Mouse (Mus musculus) forebrain, embryonic 11.5 days (tissue): Measurements from ENCODE around the gene Mtmr14. TPM values are rescaled to one million over a fixed set of nuclear protein-coding genes. Genes with fewer than 3 reads are reported as not detected.

Experiments used
- ATAC-seq: fragments of 200-750 bp; cut with Nextera tagmentation; replicated peaks from 2 replicates; pipeline ENCODE4 v1.8.0; 2017; ENCODE audit warnings: moderate TSS enrichment; ENCODE audit not compliant: low FRiP score
- DNase-seq: peaks from one replicate; pipeline ENCODE4 v3.0.0-alpha.2; 2017; ENCODE audit warnings: low spot score
- H3K27ac ChIP-seq: fragments of 300-500 bp; sonication (generic); 2 replicates; pipeline ENCODE4 v1.5.1; 2014; ENCODE audit warnings: low read depth, low read length
- H3K27me3 ChIP-seq: fragments of 300-500 bp; sonication (generic); 2 replicates; pipeline ENCODE4 v1.6.1; 2014; ENCODE audit warnings: mild to moderate bottlenecking, low read length, mixed read lengths; ENCODE audit not compliant: control insufficient read depth, insufficient read depth
- H3K36me3 ChIP-seq: fragments of 300-500 bp; sonication (generic); 2 replicates; pipeline ENCODE4 v1.6.1; 2014; ENCODE audit warnings: mild to moderate bottlenecking, low read length, moderate library complexity, mixed read lengths; ENCODE audit not compliant: control insufficient read depth, insufficient read depth
- H3K4me1 ChIP-seq: fragments of 300-500 bp; sonication (generic); replicated peaks from 2 replicates; pipeline ENCODE4 v1.6.1; 2014; ENCODE audit warnings: low read length, mixed read lengths; ENCODE audit not compliant: control insufficient read depth, insufficient read depth
- H3K4me2 ChIP-seq: fragments of 300-500 bp; sonication (generic); 2 replicates; pipeline ENCODE4 v1.6.1; 2014; ENCODE audit warnings: low read depth, mild to moderate bottlenecking, low read length, moderate library complexity, mixed read lengths; ENCODE audit not compliant: severe bottlenecking
- H3K4me3 ChIP-seq: fragments of 300-500 bp; sonication (generic); 2 replicates; pipeline ENCODE4 v1.5.1; 2014; ENCODE audit warnings: low read depth, low read length
- H3K9ac ChIP-seq: fragments of 300-500 bp; sonication (generic); 2 replicates; pipeline ENCODE4 v1.6.1; 2014; ENCODE audit warnings: low read length
- H3K9me3 ChIP-seq: fragments of 300-500 bp; sonication (generic); 2 replicates; pipeline ENCODE4 v1.6.1; 2016; ENCODE audit warnings: low read length, mixed read lengths; ENCODE audit not compliant: control insufficient read depth
- whole genome bisulfite sequencing: fragments of 180-500 bp; shearing (Covaris S2); extraction: QIAGEN DNeasy Blood & Tissue Kit; methylation state at CpG from one replicate; pipeline ENCODE4 v1.1.7; 2014; 5-methylcytosine and 5-hydroxymethylcytosine counted together
- polyA plus RNA-seq: library from polyadenylated mRNA; unstranded; fragments of >200 nt; fragmentation: Nextera tagmentation; extraction: Ambion mirVana; gene quantifications from 2 replicates; pipeline ENCODE4 v1.2.1, GENCODE M21; 2014

Gene Mtmr14
- polyA plus RNA-seq, 1 experiment from 2014 or later = 50.8 TPM

DNA sequence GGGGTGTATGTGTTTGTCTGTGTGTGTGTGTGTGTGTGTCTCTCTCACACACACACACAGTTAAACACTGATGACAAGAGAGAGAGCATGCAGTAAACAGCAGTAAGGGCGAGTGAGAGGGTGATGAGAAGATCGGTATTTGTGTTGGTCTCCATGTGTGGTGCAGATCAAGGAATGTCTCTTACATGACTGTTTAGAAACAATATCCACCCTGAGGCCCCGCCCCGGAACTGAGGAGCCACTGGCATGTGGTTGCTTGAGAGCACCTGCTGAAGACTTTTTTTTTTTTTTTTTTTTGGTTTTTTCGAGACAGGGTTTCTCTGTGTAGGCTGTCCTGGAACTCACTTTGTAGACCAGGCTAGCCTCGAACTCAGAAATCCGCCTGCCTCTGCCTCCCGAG lies 26.8 kb downstream of the Mtmr14 start:
- no peak overlapping the region for H3K4me2 ChIP-seq
- WGBS = 91% methylated on average over 8 of the region's 8 CpGs
- H3K36me3 ChIP-seq = peaks cover 4% of the 10 kb centered on the region; the same call in 1 of the 2 replicates
- H3K9ac ChIP-seq = no peak overlapping the region
- DNase-seq (no peak), ATAC-seq (no peak)
- no peaks in the 10 kb centered on the region for H3K27me3 ChIP-seq
- no peak overlapping the region for H3K4me3 ChIP-seq
- H3K4me1 ChIP-seq = no peaks in the 10 kb centered on the region
- no peaks in the 10 kb centered on the region for H3K9me3 ChIP-seq
- no peak overlapping the region for H3K27ac ChIP-seq

DNA sequence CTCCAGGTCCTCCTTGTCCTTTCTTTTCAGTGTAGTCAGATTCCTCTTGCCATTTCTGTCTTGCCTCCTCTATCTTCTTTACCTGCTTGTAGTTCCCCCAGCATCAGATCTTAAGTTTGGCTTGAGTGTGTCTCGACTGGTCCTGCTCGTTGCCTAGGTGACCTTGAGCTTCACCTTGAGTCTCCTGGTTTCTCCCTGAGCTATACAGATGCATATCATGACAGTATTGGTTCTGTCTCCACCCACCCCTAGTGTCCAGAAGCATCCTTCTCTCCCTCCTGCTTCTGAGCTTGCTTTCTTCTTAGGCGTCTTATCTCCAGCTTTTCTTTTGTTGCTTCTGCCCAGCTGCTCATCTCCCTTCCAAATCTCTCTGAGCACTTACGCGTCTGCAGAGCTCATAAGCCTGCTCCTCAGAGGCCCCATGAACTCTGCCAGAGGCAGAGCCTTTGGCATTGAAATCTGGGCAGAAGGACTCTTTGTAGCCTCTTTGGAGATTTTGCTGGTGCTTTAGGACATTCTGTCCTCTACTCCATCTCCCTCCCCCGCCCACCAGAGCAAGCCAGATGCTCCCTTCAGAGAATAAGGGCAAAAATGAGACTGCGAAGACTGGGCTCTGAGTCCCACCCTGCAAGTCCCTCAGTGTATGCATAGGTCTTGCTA lies 29.5 kb downstream of the Mtmr14 start:
- no peak overlapping the region for H3K4me3 ChIP-seq
- H3K27ac ChIP-seq = no peak overlapping the region
- no peak for DNase-seq
- no peak overlapping the region for H3K9ac ChIP-seq
- H3K36me3 ChIP-seq = peaks cover 4% of the 10 kb centered on the region; the same call in 1 of the 2 replicates
- H3K4me2 ChIP-seq = no peak overlapping the region
- 89% methylated on average over 7 of the region's 7 CpGs for whole genome bisulfite sequencing
- no peaks in the 10 kb centered on the region for H3K9me3 ChIP-seq
- H3K4me1 ChIP-seq = no peaks in the 10 kb centered on the region
- H3K27me3 ChIP-seq = no peaks in the 10 kb centered on the region
- ATAC-seq = no peak

DNA sequence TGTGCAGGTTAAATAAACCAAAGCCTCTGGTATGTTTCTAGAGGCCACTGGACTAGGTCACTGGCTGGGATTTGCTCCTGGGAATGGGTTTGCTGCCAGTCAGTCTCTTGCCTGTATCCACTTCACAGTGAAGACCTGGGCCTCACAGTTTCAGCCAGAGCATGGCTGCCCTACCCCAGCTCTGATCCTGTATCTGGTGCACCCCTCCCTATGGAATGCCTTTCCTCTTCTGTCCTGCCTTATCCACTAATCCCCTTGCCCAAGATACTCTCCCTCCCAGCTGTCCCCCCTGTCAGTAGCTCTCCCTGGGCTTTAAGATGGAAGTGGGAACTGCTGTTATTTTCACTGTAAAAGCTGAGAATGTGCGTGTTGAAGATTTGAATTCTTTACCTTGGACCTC lies 30.3 kb downstream of the Mtmr14 start:
- WGBS = 90% methylated on average over 1 of the region's 1 CpGs
- Histone ChIP-seq H3K9ac (no peak overlapping the region), H3K4me3 (no peak overlapping the region), H3K4me2 (no peak overlapping the region), H3K9me3 (no peaks in the 10 kb centered on the region), H3K4me1 (no peaks in the 10 kb centered on the region), H3K36me3 (peaks cover 4% of the 10 kb centered on the region; the same call in 1 of the 2 replicates), H3K27ac (no peak overlapping the region), H3K27me3 (no peaks in the 10 kb centered on the region)
- no peak for DNase-seq
- ATAC-seq = no peak

DNA sequence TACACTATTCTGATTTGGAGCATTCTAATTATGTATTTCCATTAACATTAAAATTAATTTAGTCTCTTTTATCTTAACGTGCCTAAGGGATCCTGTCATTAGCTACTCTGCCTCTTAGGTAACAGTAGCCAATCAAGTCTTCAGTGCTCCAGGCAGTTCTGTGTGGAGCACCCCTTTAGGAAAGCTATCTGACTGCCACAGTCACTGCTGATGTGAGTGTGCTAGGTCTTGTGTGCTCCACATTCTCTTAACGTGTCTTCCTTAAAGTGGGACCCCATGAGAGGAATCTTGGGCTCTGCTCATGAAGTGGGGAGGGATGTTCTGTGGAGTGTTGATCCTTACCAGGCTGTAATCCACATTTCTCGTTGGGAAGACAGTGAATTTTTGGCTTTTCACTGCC lies 34.7 kb downstream of the Mtmr14 start:
- DNase-seq (no peak), ATAC-seq (no peak)
- Histone ChIP-seq H3K9me3 (no peaks in the 10 kb centered on the region), H3K36me3 (peaks cover 4% of the 10 kb centered on the region; the same call in 1 of the 2 replicates), H3K27ac (no peak overlapping the region), H3K4me2 (no peak overlapping the region), H3K9ac (no peak overlapping the region), H3K4me1 (no peaks in the 10 kb centered on the region), H3K27me3 (no peaks in the 10 kb centered on the region), H3K4me3 (no peak overlapping the region)
- 82% methylated on average over 3 of the region's 3 CpGs for WGBS

DNA sequence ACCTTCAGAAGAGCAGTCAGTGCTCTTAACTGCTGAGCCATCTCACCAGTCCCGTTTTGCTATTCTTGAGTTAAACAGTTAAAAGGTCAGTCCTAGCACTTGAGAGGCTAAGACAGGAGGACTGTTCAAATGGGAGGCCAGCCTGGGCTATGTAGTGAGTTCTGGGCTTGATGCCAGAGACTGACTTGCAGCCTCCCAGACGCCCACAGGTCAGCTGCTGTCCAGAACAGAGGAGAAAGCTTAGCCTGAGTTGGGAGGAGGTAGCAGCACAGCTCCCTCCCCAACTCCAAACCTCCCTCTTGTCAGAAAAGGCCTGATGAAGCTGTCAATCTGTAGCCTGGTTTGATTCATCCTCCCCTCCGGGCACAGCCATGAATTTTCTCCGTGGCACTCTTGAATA lies 39.2 kb downstream of the Mtmr14 start:
- H3K4me1 ChIP-seq = no peaks in the 10 kb centered on the region
- no peaks in the 10 kb centered on the region; the same call in 1 of the 2 replicates for H3K36me3 ChIP-seq
- WGBS = 78% methylated on average over 4 of the region's 4 CpGs

DNA sequence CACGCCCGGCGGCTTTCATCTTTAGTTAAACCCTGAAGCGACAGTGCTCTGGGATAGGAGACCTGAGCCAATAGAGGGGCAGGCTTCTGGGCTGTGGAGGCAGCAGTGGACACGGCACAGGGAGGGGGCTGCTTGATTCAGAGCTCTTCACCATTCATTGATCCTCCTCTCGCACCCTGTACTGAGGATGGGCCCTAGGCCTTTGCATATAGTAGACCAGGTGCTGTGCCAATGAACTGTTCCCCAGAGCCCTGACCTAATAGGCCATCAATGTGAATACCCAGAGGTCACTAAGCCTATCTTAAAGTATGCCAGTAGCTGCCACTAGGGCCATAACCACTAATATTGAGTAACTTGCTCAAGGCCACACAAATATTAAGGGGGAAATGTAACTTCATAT lies 44.0 kb downstream of the Mtmr14 start:
- Histone ChIP-seq H3K27ac (no peak overlapping the region), H3K9ac (no peak overlapping the region), H3K4me3 (no peak overlapping the region), H3K4me2 (no peak overlapping the region), H3K4me1 (peaks cover 7% of the 10 kb centered on the region; the same call in 1 of the 2 replicates), H3K9me3 (no peaks in the 10 kb centered on the region), H3K27me3 (peaks cover 27% of the 10 kb centered on the region), H3K36me3 (no peaks in the 10 kb centered on the region)
- 62% methylated on average over 6 of the region's 6 CpGs for WGBS
- ATAC-seq = peak; percentile 27; the same call in 1 of the 2 replicates
- DNase-seq = no peak

More for the DNA sequence above, 39.2 kb downstream of the Mtmr14 start:
- DNase-seq (no peak), ATAC-seq (no peak)
- H3K27ac ChIP-seq = no peak overlapping the region
- no peak overlapping the region for H3K9ac ChIP-seq
- no peaks in the 10 kb centered on the region for H3K9me3 ChIP-seq
- peaks cover 2% of the 10 kb centered on the region; the same call in 1 of the 2 replicates for H3K27me3 ChIP-seq
- H3K4me2 ChIP-seq = no peak overlapping the region
- H3K4me3 ChIP-seq = no peak overlapping the region

DNA sequence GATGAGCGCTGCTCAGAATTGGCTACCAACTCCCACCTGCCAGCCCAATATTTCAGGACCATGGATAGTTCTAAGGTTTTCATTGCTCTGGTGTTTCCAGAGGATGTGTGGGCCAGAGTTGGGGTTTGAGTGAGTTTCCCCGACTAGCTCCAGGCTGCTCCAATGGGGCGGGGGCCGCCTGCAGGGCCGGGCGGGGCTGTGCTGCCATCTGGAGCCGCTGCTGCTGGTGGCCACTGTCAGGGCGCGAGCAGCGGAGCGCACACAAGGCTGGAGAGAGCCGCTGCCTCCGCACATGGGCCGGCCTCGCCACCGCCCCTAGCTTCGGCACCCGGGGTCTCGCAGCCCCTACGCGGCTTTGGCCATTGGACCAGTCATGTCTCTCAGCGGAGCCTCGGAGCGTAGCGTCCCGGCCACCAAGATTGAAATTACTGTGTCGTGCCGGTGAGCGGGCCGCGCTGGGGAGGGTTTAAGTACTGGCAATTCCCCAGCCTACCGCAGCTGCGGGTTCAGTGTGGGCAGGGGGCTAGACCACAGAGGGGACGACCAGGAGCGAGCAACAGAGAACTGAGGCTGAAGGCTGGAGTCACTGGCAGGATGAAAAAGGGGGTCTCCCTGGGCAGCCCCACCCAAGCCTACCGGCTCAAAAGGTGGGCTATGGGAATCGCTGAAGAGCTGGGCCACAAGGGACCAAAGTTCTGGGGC lies 44.6 kb downstream of the Mtmr14 start, which contains the start of gene Cpne9:
Cpne9 (plus strand) TSS at position 207 of the 702 bp plus-strand sequence.
- Histone ChIP-seq H3K27ac (no peak within 1 kb of the TSS), H3K4me2 (peak within 1 kb of the TSS; percentile 42), H3K9ac (no peak within 1 kb of the TSS), H3K4me1 (peaks cover 7% of the 10 kb centered on the region; the same call in 1 of the 2 replicates), H3K4me3 (0 out of 2 replicates have a peak within 1 kb of the TSS, but pooled peaks have one; percentile 11), H3K27me3 (peaks cover 27% of the 10 kb centered on the region), H3K9me3 (no peaks in the 10 kb centered on the region), H3K36me3 (no peaks in the 10 kb centered on the region)
- WGBS = 1% methylated on average over 37 of the region's 37 CpGs
- peak; percentile 79 for DNase-seq
- ATAC-seq = peak; percentile 52; the same call in 1 of the 2 replicates

DNA sequence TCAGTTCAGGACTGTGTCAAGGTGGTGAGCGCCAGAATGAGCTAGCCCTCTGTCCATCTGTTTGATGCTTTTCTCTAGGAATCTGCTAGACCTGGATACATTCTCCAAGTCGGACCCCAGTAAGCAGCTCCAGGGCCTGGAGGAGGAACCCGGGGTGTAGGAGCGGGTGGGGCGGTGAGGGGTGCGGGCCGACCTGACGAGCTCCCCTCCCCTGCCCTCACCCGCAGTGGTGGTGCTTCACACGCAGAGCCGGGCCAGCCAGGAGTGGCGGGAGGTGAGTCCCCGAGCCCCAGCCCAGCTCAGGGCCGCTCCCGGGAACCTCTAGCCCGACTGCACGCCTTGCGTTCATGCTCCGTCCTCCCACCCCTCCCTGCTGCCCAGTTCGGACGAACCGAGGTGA lies 45.3 kb downstream of the Mtmr14 start:
- H3K9ac ChIP-seq = no peak overlapping the region

More for the DNA sequence above, 45.3 kb downstream of the Mtmr14 start:
- DNase-seq (peak; percentile 54), ATAC-seq (0 out of 2 replicates have a peak, but pooled peaks have one; percentile 34)
- Histone ChIP-seq H3K4me3 (0 out of 2 replicates have a peak overlapping the region, but pooled peaks have one; percentile 10), H3K4me1 (peaks cover 7% of the 10 kb centered on the region; the same call in 1 of the 2 replicates), H3K9me3 (no peaks in the 10 kb centered on the region), H3K4me2 (peak overlapping the region; percentile 18; the same call in 1 of the 2 replicates), H3K27ac (no peak overlapping the region), H3K36me3 (no peaks in the 10 kb centered on the region), H3K27me3 (peaks cover 27% of the 10 kb centered on the region)
- 1% methylated on average over 21 of the region's 22 CpGs for WGBS
